Mouse (Mus musculus) liver, adult 2 months (tissue): ENCODE measurements at regions not wholly inside any gene's neighbourhood (a gene's known extent, or its start where the extent isn't known, plus 50 kb on each side); places are given as distances from the start of the nearest gene placed in this dataset.
A peak's percentile ranks its signal among the peaks of the same experiment; 100 is the strongest.

Source experiments
- DNase-seq: peaks from one replicate; pipeline ENCODE4 v3.0.0-alpha.2; 2011; ENCODE audit warnings: low read depth, low spot score; ENCODE audit errors: extremely low read depth
- H3K27ac ChIP-seq: fragments of 200-500 bp; replicated peaks from 2 replicates; pipeline ENCODE4 v1.5.1; 2012; ENCODE audit warnings: low read depth, mild to moderate bottlenecking, control low read depth, inconsistent platforms, low read length; ENCODE audit not compliant: insufficient read depth
- H3K27me3 ChIP-seq: fragments of 200-500 bp; 2 replicates; pipeline ENCODE4 v1.6.1; 2012; ENCODE audit warnings: mild to moderate bottlenecking, moderate library complexity, low read length, inconsistent platforms; ENCODE audit not compliant: control insufficient read depth, insufficient read depth
- H3K36me3 ChIP-seq: fragments of 200-500 bp; 2 replicates; pipeline ENCODE4 v1.6.1; 2012; ENCODE audit warnings: low read length, inconsistent platforms; ENCODE audit not compliant: control insufficient read depth, insufficient read depth
- H3K4me1 ChIP-seq: fragments of 200-500 bp; 2 replicates; pipeline ENCODE4 v1.6.1; 2011; ENCODE audit warnings: low read length; ENCODE audit not compliant: control insufficient read depth, insufficient read depth
- H3K4me3 ChIP-seq: fragments of 200-500 bp; 2 replicates; pipeline ENCODE4 v1.5.1; 2011; ENCODE audit warnings: low read depth, mild to moderate bottlenecking, control low read depth, low read length, moderate library complexity; ENCODE audit not compliant: insufficient read depth
- H3K79me2 ChIP-seq: fragments of 200-500 bp; 2 replicates; pipeline ENCODE4 v1.6.1; 2012; ENCODE audit warnings: inconsistent platforms, mild to moderate bottlenecking, low read length, moderate library complexity; ENCODE audit not compliant: control insufficient read depth, insufficient read depth
- H3K9ac ChIP-seq: fragments of 200-500 bp; 2 replicates; pipeline ENCODE4 v1.6.1; 2012; ENCODE audit warnings: low read depth, mild to moderate bottlenecking, control low read depth, inconsistent platforms, low read length
- CTCF ChIP-seq: fragments of 200-500 bp; IDR thresholded peaks from 2 replicates; pipeline ENCODE4 v1.5.1; 2011; ENCODE audit warnings: low read depth, low read length, control low read depth
- POLR2A ChIP-seq: fragments of 200-500 bp; IDR thresholded peaks from 2 replicates; pipeline ENCODE4 v1.6.1; 2011; ENCODE audit warnings: low read length, control low read depth; ENCODE audit not compliant: insufficient read depth; ENCODE audit errors: extremely low read depth
- WGBS: fragments of 180-500 bp; shearing (Covaris S2); methylation state at CpG from one replicate; pipeline ENCODE4 v1.1.7; 2018; 5-methylcytosine and 5-hydroxymethylcytosine counted together

DNA sequence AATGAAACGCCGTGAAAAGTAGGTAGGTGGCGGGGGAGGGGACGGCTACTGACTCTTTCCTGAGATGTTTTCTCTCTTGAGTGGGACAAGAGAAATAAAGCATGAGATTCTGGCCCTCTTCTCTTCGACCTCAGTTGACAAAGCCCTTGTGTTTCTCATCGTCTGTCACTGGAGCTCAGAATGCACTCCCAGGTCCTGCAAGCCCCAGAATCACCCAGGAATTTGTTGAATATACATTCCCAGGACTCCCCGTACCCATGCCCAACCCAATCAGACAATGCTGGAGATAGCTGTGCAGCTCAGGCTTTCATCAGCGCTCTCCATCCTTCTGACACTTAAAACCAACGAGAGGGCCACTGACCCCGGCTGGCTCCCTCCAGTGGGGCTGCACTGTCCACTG, 422.9 kb downstream of the Wdr11 start:
- Histone ChIP-seq H3K9ac (no peak overlapping the region), H3K79me2 (no peaks in the 10 kb centered on the region), H3K36me3 (no peaks in the 10 kb centered on the region), H3K4me1 (no peaks in the 10 kb centered on the region), H3K4me3 (no peak overlapping the region), H3K27me3 (no peaks in the 10 kb centered on the region), H3K27ac (peak overlapping the region; percentile 31)
- no peak for DNase-seq
- 76% methylated on average over 10 of the region's 10 CpGs for WGBS
- TF ChIP-seq CTCF = no peak
- no peak for TF ChIP-seq POLR2A

DNA sequence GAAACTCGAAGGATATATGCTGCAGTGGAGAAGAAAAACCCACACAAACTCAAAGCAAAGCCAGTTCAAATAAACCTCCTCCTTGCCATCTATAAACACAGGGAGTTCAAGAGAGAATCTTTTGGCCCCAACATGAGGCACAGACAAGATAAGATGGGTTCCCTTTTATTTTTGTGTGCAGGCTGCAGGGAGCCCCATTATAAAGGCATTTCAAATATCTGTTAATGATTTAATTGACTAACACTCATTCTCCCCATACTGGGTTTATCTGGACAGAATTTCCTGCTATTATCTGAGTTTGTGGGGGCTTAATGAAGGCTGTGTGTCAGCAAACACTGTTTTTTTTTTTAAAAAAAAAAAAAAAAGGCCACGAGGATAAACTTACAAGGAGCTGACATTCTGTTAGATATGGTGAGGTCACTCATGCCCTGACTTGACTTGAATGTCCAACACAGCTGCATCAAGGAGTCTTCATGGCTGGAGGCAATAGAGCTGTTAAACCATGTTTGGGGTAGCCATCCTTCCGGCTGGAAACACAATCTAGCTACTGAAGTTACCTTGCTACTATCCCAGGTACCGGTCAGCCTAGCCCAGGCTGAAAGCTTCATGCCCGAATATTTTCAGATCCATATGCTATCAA, 423.8 kb downstream of the Wdr11 start:
- 59% methylated on average over 5 of the region's 5 CpGs for WGBS
- DNase-seq = peak; percentile 51

GRCm38 (mm10) chr7:130016015-130016874, 424.6 kb downstream of the Wdr11 start:
- no peaks in the 10 kb centered on the region for H3K79me2 ChIP-seq
- no peak overlapping the region for H3K9ac ChIP-seq
- no peaks in the 10 kb centered on the region for H3K36me3 ChIP-seq
- no peak overlapping the region for H3K4me3 ChIP-seq
- H3K27me3 ChIP-seq = peaks cover 2% of the 10 kb centered on the region; the same call in 1 of the 2 replicates
- no peaks in the 10 kb centered on the region for H3K4me1 ChIP-seq
- DNase-seq = peak; percentile 34
- WGBS = 43% methylated on average over 17 of the region's 17 CpGs
- H3K27ac ChIP-seq = peak overlapping the region; percentile 47; the same call in 1 of the 2 replicates
- TF ChIP-seq CTCF (no peak), POLR2A (no peak)

More for the DNA sequence above, 423.8 kb downstream of the Wdr11 start:
- no peaks in the 10 kb centered on the region for H3K27me3 ChIP-seq
- H3K79me2 ChIP-seq = no peaks in the 10 kb centered on the region
- no peak for TF ChIP-seq POLR2A
- TF ChIP-seq CTCF = no peak
- no peak overlapping the region for H3K27ac ChIP-seq
- no peak overlapping the region for H3K4me3 ChIP-seq
- no peak overlapping the region for H3K9ac ChIP-seq
- H3K4me1 ChIP-seq = no peaks in the 10 kb centered on the region
- no peaks in the 10 kb centered on the region for H3K36me3 ChIP-seq

DNA sequence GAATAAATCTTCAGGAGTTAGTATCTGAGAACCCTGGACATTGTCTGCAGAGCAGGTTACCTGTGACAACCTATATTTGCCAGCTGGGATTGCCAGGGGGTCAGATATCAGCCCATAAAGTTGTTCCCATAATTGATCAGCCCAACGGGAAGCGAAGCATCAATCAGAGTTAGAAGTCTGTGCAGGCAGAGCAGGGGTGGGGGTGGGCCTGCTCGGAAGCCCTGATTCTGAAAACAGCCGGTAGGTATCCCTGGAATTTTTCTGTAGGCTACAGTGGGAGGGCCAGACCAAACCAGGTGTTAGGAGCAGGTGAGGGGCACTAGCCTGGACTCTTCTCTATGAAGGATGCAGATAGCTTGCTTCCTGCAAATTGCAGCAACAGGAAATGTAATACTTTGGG, 427.2 kb downstream of the Wdr11 start:
- no peak for DNase-seq
- Histone ChIP-seq H3K27me3 (peaks cover 2% of the 10 kb centered on the region; the same call in 1 of the 2 replicates), H3K79me2 (no peaks in the 10 kb centered on the region)

GRCm38 (mm10) chr7:130028945-130029344, 437.3 kb downstream of the Wdr11 start:
- Histone ChIP-seq H3K27me3 (no peaks in the 10 kb centered on the region), H3K79me2 (no peaks in the 10 kb centered on the region), H3K9ac (no peak overlapping the region), H3K4me3 (no peak overlapping the region), H3K4me1 (no peaks in the 10 kb centered on the region), H3K36me3 (no peaks in the 10 kb centered on the region), H3K27ac (no peak overlapping the region)
- TF ChIP-seq POLR2A = no peak
- TF ChIP-seq CTCF = no peak
- DNase-seq = peak; percentile 12

More for the DNA sequence above, 427.2 kb downstream of the Wdr11 start:
- Histone ChIP-seq H3K4me1 (no peaks in the 10 kb centered on the region), H3K36me3 (no peaks in the 10 kb centered on the region), H3K9ac (no peak overlapping the region), H3K4me3 (no peak overlapping the region), H3K27ac (no peak overlapping the region)
- WGBS = 75% methylated on average over 4 of the region's 4 CpGs
- TF ChIP-seq POLR2A (no peak), CTCF (no peak)
